Mouse (Mus musculus): Measurements from ENCODE around the gene Ngef. TPM values are rescaled to one million over a fixed set of nuclear protein-coding genes. Genes with fewer than 3 reads are reported as not detected.

The Ngef gene
- polyA plus RNA-seq, 1 experiment from 2014 or later = 0.32 TPM

- Histone ChIP-seq H3K4me1 (ENCODE audit: control insufficient read depth, insufficient read depth, low read length) (peaks cover 3% of the 10 kb centered on the region; the same call in 1 of the 2 replicates), H3K9me3 (replicated peaks; ENCODE audit: control insufficient read depth, low read length) (no peaks in the 10 kb centered on the region), H3K36me3 (ENCODE audit: control insufficient read depth, insufficient read depth) (no peaks in the 10 kb centered on the region), H3K4me3 (ENCODE audit: low read length) (no peak overlapping the region), H3K9ac (ENCODE audit: low read length) (no peak overlapping the region), H3K4me2 (ENCODE audit: low read depth, low read length) (no peak overlapping the region), H3K27ac (ENCODE audit: low read length) (no peak overlapping the region), H3K27me3 (ENCODE audit: control insufficient read depth, insufficient read depth, low read length) (no peaks in the 10 kb centered on the region)
- WGBS = 86% methylated on average over 6 of the region's 6 CpGs
- no peak for ATAC-seq (replicated peaks; ENCODE audit: extremely low read depth, insufficient read depth, low FRiP score)
Observed at GRCm38 (mm10) chr1:87578965-87579364, 5.3 kb upstream of the Ngef start.

- Histone ChIP-seq H3K27me3 (ENCODE audit: control insufficient read depth, insufficient read depth, low read length) (no peaks in the 10 kb centered on the region), H3K9ac (ENCODE audit: low read length) (no peak overlapping the region), H3K4me2 (ENCODE audit: low read depth, low read length) (no peak overlapping the region), H3K36me3 (ENCODE audit: control insufficient read depth, insufficient read depth) (no peaks in the 10 kb centered on the region), H3K27ac (ENCODE audit: low read length) (peak overlapping the region; percentile 47; the same call in 1 of the 2 replicates), H3K9me3 (replicated peaks; ENCODE audit: control insufficient read depth, low read length) (no peaks in the 10 kb centered on the region), H3K4me1 (ENCODE audit: control insufficient read depth, insufficient read depth, low read length) (no peaks in the 10 kb centered on the region), H3K4me3 (ENCODE audit: low read length) (no peak overlapping the region)
- ATAC-seq (replicated peaks; ENCODE audit: extremely low read depth, insufficient read depth, low FRiP score) = peak; percentile 55; the same call in 1 of the 2 replicates
- 37% methylated on average over 7 of the region's 7 CpGs for WGBS
Observed at GRCm38 (mm10) chr1:87574785-87575184, 1.1 kb upstream of the Ngef start.

DNA sequence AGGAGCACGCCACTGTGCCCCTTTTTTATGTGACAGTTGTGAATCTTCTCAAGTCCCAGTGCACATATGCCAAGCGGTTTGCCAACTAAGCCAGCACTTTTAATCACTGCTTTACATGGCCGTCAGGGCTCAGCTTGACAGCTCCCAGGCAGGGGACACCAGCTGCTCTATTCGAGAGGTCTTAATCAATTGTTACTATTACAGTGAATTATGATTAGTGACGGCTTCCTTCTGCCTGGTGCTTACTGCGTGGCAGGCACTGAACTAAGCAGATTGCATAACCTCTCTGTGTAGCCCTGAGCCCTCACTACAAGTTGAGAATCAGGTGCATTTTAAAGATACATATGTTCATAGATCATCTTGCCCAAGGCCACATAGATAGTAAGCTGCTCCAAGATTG is 683 bp upstream of the Ngef start:
- ATAC-seq (replicated peaks; ENCODE audit: extremely low read depth, insufficient read depth, low FRiP score) = no peak
- H3K4me2 ChIP-seq (ENCODE audit: low read depth, low read length) = no peak overlapping the region
- H3K36me3 ChIP-seq (ENCODE audit: control insufficient read depth, insufficient read depth) = no peaks in the 10 kb centered on the region
- H3K9ac ChIP-seq (ENCODE audit: low read length) = no peak overlapping the region
- no peaks in the 10 kb centered on the region for H3K9me3 ChIP-seq (replicated peaks; ENCODE audit: control insufficient read depth, low read length)
- no peaks in the 10 kb centered on the region for H3K4me1 ChIP-seq (ENCODE audit: control insufficient read depth, insufficient read depth, low read length)
- no peak overlapping the region for H3K27ac ChIP-seq (ENCODE audit: low read length)
- no peaks in the 10 kb centered on the region for H3K27me3 ChIP-seq (ENCODE audit: control insufficient read depth, insufficient read depth, low read length)
- WGBS = 66% methylated on average over 6 of the region's 6 CpGs
- no peak overlapping the region for H3K4me3 ChIP-seq (ENCODE audit: low read length)

DNA sequence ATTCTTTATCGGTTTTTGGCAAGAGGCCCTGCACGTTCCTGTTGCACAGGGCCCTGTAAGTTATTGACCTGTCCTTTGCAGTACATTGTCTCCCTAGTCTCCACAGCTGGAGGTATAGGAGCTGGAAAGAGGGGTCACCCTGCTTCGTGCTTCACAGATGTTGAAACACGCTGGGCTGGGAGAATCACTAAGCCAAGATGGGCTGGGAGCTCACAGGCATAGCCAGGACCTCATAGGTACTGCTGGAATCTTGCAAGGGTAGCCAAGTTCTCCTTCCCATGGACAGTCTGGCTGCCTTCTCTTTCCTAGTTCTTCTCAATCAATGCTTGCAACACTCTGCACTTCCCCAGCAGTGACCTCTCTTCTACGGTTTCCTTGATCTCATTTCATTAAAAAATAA is 409 bp downstream of the Ngef start:
- no peak overlapping the region for H3K27ac ChIP-seq (ENCODE audit: low read length)
- no peak for ATAC-seq (replicated peaks; ENCODE audit: extremely low read depth, insufficient read depth, low FRiP score)
- no peak overlapping the region for H3K9ac ChIP-seq (ENCODE audit: low read length)
- H3K27me3 ChIP-seq (ENCODE audit: control insufficient read depth, insufficient read depth, low read length) = no peaks in the 10 kb centered on the region
- H3K9me3 ChIP-seq (replicated peaks; ENCODE audit: control insufficient read depth, low read length) = no peaks in the 10 kb centered on the region
- no peak overlapping the region for H3K4me2 ChIP-seq (ENCODE audit: low read depth, low read length)
- no peaks in the 10 kb centered on the region for H3K4me1 ChIP-seq (ENCODE audit: control insufficient read depth, insufficient read depth, low read length)
- 70% methylated on average over 5 of the region's 5 CpGs for WGBS
- H3K4me3 ChIP-seq (ENCODE audit: low read length) = no peak overlapping the region
- no peaks in the 10 kb centered on the region for H3K36me3 ChIP-seq (ENCODE audit: control insufficient read depth, insufficient read depth)

- no peak overlapping the region for H3K4me3 ChIP-seq (ENCODE audit: low read length)
- no peaks in the 10 kb centered on the region for H3K9me3 ChIP-seq (replicated peaks; ENCODE audit: control insufficient read depth, low read length)
- ATAC-seq (replicated peaks; ENCODE audit: extremely low read depth, insufficient read depth, low FRiP score) = no peak
- H3K27me3 ChIP-seq (ENCODE audit: control insufficient read depth, insufficient read depth, low read length) = no peaks in the 10 kb centered on the region
- no peaks in the 10 kb centered on the region for H3K36me3 ChIP-seq (ENCODE audit: control insufficient read depth, insufficient read depth)
- 39% methylated on average over 6 of the region's 6 CpGs for WGBS
- H3K4me2 ChIP-seq (ENCODE audit: low read depth, low read length) = no peak overlapping the region
- H3K9ac ChIP-seq (ENCODE audit: low read length) = no peak overlapping the region
- H3K27ac ChIP-seq (ENCODE audit: low read length) = no peak overlapping the region
- no peaks in the 10 kb centered on the region for H3K4me1 ChIP-seq (ENCODE audit: control insufficient read depth, insufficient read depth, low read length)
Observed at GRCm38 (mm10) chr1:87568398-87568797, 5.3 kb downstream of the Ngef start.

DNA sequence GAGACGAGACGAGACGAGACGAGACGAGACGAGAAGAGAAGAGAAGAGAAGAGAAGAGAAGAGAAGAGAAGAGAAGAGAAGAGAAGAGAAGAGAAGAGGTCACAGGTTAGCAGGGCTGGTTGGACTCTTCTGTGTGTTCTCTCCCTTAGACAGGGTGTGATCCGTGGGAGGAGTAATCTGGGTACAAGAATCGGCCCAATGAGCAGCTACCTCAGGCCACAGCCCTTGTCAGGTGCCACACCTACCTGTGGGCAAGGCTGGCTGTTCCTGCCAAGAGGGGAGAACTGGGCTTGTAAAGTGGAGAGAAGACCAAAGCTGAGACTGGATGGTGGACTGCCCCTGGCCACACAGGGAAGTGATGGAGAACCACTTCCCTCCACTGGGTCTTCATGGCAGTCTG is 7.9 kb downstream of the Ngef start:
- Histone ChIP-seq H3K4me1 (ENCODE audit: control insufficient read depth, insufficient read depth, low read length) (no peaks in the 10 kb centered on the region), H3K4me2 (ENCODE audit: low read depth, low read length) (no peak overlapping the region), H3K27me3 (ENCODE audit: control insufficient read depth, insufficient read depth, low read length) (no peaks in the 10 kb centered on the region), H3K9ac (ENCODE audit: low read length) (no peak overlapping the region), H3K36me3 (ENCODE audit: control insufficient read depth, insufficient read depth) (no peaks in the 10 kb centered on the region), H3K4me3 (ENCODE audit: low read length) (no peak overlapping the region), H3K9me3 (replicated peaks; ENCODE audit: control insufficient read depth, low read length) (no peaks in the 10 kb centered on the region), H3K27ac (ENCODE audit: low read length) (no peak overlapping the region)
- 77% methylated on average over 8 of the region's 8 CpGs for WGBS
- no peak for ATAC-seq (replicated peaks; ENCODE audit: extremely low read depth, insufficient read depth, low FRiP score)

- H3K27ac ChIP-seq (ENCODE audit: low read length) = no peak overlapping the region
- 69% methylated on average over 3 of the region's 3 CpGs for WGBS
- H3K9ac ChIP-seq (ENCODE audit: low read length) = no peak overlapping the region
- no peaks in the 10 kb centered on the region for H3K36me3 ChIP-seq (ENCODE audit: control insufficient read depth, insufficient read depth)
- H3K4me2 ChIP-seq (ENCODE audit: low read depth, low read length) = no peak overlapping the region
- no peak for ATAC-seq (replicated peaks; ENCODE audit: extremely low read depth, insufficient read depth, low FRiP score)
- H3K4me3 ChIP-seq (ENCODE audit: low read length) = no peak overlapping the region
- no peaks in the 10 kb centered on the region for H3K27me3 ChIP-seq (ENCODE audit: control insufficient read depth, insufficient read depth, low read length)
- H3K9me3 ChIP-seq (replicated peaks; ENCODE audit: control insufficient read depth, low read length) = no peaks in the 10 kb centered on the region
- no peaks in the 10 kb centered on the region for H3K4me1 ChIP-seq (ENCODE audit: control insufficient read depth, insufficient read depth, low read length)
Observed at GRCm38 (mm10) chr1:87562967-87563366, 10.7 kb downstream of the Ngef start.

- Histone ChIP-seq H3K27me3 (ENCODE audit: control insufficient read depth, insufficient read depth, low read length) (no peaks in the 10 kb centered on the region), H3K9ac (ENCODE audit: low read length) (no peak overlapping the region), H3K36me3 (ENCODE audit: control insufficient read depth, insufficient read depth) (no peaks in the 10 kb centered on the region), H3K4me3 (ENCODE audit: low read length) (no peak overlapping the region), H3K4me2 (ENCODE audit: low read depth, low read length) (no peak overlapping the region), H3K4me1 (ENCODE audit: control insufficient read depth, insufficient read depth, low read length) (no peaks in the 10 kb centered on the region), H3K9me3 (replicated peaks; ENCODE audit: control insufficient read depth, low read length) (no peaks in the 10 kb centered on the region), H3K27ac (ENCODE audit: low read length) (no peak overlapping the region)
- 58% methylated on average over 1 of the region's 1 CpGs for WGBS
- ATAC-seq (replicated peaks; ENCODE audit: extremely low read depth, insufficient read depth, low FRiP score) = no peak
Observed at GRCm38 (mm10) chr1:87553586-87553985, 20.1 kb downstream of the Ngef start.

GRCm38 (mm10) chr1:87551008-87551407 is 22.7 kb downstream of the Ngef start:
- WGBS = 79% methylated on average over 3 of the region's 3 CpGs
- Histone ChIP-seq H3K4me3 (ENCODE audit: low read length) (no peak overlapping the region), H3K4me1 (ENCODE audit: control insufficient read depth, insufficient read depth, low read length) (no peaks in the 10 kb centered on the region)

GRCm38 (mm10) chr1:87541614-87542013 is 32.1 kb downstream of the Ngef start:
- H3K36me3 ChIP-seq (ENCODE audit: control insufficient read depth, insufficient read depth) = no peaks in the 10 kb centered on the region
- no peak overlapping the region for H3K4me2 ChIP-seq (ENCODE audit: low read depth, low read length)
- no peaks in the 10 kb centered on the region; the same call in 1 of the 2 replicates for H3K27me3 ChIP-seq (ENCODE audit: control insufficient read depth, insufficient read depth, low read length)
- WGBS = 32% methylated on average over 7 of the region's 7 CpGs
- no peaks in the 10 kb centered on the region for H3K9me3 ChIP-seq (replicated peaks; ENCODE audit: control insufficient read depth, low read length)
- no peak for ATAC-seq (replicated peaks; ENCODE audit: extremely low read depth, insufficient read depth, low FRiP score)
- H3K4me1 ChIP-seq (ENCODE audit: control insufficient read depth, insufficient read depth, low read length) = no peaks in the 10 kb centered on the region
- no peak overlapping the region for H3K9ac ChIP-seq (ENCODE audit: low read length)
- H3K27ac ChIP-seq (ENCODE audit: low read length) = no peak overlapping the region
- H3K4me3 ChIP-seq (ENCODE audit: low read length) = no peak overlapping the region

More at GRCm38 (mm10) chr1:87551008-87551407, 22.7 kb downstream of the Ngef start:
- no peak overlapping the region for H3K9ac ChIP-seq (ENCODE audit: low read length)
- no peaks in the 10 kb centered on the region for H3K9me3 ChIP-seq (replicated peaks; ENCODE audit: control insufficient read depth, low read length)
- H3K27me3 ChIP-seq (ENCODE audit: control insufficient read depth, insufficient read depth, low read length) = no peaks in the 10 kb centered on the region; the same call in 1 of the 2 replicates
- ATAC-seq (replicated peaks; ENCODE audit: extremely low read depth, insufficient read depth, low FRiP score) = no peak
- H3K4me2 ChIP-seq (ENCODE audit: low read depth, low read length) = no peak overlapping the region
- H3K27ac ChIP-seq (ENCODE audit: low read length) = no peak overlapping the region
- H3K36me3 ChIP-seq (ENCODE audit: control insufficient read depth, insufficient read depth) = no peaks in the 10 kb centered on the region
